Mouse (Mus musculus): ENCODE measurements around the gene Nt5dc2.

DNA sequence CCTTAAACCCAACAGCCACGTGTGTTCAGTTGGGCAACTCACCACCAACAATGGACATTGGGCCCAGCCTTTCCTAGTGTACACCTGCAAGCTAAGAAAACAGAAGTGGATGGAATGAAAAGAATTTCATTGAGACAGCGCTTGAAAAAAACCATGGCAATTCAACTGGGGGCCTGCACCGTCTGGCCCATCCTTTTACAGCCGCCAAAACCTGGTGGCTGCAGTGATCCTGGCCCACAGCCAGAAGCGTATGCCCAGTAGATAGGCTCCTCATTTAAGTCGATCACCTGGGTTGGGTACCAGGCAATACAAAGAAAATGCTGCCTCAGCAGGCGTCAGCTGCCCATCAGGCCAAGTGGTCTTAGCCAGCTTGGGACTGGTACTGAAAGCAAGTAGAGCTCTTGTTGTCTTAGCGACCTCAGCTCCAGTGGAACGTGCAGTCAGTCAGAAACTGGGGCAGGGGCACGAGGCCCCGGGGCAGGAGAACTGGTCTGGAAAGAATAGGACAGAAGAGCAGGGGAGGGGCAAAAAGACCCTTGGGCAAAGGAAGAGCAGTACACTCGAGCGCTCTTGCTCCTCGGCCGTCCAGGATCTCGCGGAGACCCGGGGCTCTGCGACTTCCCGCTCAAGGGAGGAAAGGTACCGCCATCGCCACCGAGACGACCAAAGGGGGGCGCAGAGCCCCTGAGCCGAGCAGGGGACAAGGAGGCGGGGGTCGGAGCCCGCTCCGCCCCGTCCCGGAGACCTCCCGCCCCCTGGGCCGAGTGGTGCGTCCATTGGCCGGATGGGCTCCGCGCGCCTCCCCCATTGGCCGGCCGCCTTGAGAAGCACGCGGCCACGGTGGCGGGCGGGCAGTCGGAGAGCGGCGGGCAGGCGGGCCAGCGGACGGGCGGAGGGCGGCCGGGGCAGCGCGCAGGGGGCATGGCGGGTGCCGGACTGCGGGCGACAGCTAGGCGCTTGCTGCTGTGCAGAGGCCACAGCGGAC lies at the start of gene Nt5dc2:
- no peak for TF ChIP-seq ZNF384 (IDR thresholded peaks at IDR 0.05; ENCODE audit: low read depth, low read length)
- TF ChIP-seq MAFK (IDR thresholded peaks at IDR 0.05; ENCODE audit: insufficient read depth, low read depth, low read length) = peak; percentile 96
